Mouse (Mus musculus): ENCODE data around the gene Shprh.
"Not testable (repeated sequence)": the region's sequence is repeated elsewhere in the genome, so short reads cannot be mapped to it uniquely, and the experiment has no call there.

Gene Shprh

GRCm38 (mm10) chr10:11248210-11248609 is 99.0 kb downstream of the Shprh start:
- peak; percentile 16 for DNase-seq (ENCODE audit: low read depth, low spot score)

GRCm38 (mm10) chr10:11250247-11250997 is 101.2 kb downstream of the Shprh start:
- no peak for DNase-seq (ENCODE audit: low read depth, low spot score)

GRCm38 (mm10) chr10:11253581-11253980 is 104.4 kb downstream of the Shprh start:
- DNase-seq (ENCODE audit: low read depth, low spot score) = not testable (repeated sequence)

- no peak for DNase-seq (ENCODE audit: low read depth, low spot score)
These were observed 110.9 kb downstream of the Shprh start for GRCm38 (mm10) chr10:11260119-11260518.

- not testable (repeated sequence) for DNase-seq (ENCODE audit: low read depth, low spot score)
These were observed 113.1 kb downstream of the Shprh start for GRCm38 (mm10) chr10:11262292-11262691.

- not testable (repeated sequence) for DNase-seq (ENCODE audit: low read depth, low spot score)
These were observed 114.6 kb downstream of the Shprh start for GRCm38 (mm10) chr10:11263795-11264194.
